Mouse (Mus musculus): ENCODE data around the gene Crls1. TPM values are rescaled to one million over a fixed set of nuclear protein-coding genes. Genes with fewer than 3 reads are reported as not detected.

Crls1 gene
- 26.9 and 31.9 TPM in 2 replicates for polyA plus RNA-seq (2016; fragmentation: Nextera tagmentation; extraction: Ambion mirVana)

DNA sequence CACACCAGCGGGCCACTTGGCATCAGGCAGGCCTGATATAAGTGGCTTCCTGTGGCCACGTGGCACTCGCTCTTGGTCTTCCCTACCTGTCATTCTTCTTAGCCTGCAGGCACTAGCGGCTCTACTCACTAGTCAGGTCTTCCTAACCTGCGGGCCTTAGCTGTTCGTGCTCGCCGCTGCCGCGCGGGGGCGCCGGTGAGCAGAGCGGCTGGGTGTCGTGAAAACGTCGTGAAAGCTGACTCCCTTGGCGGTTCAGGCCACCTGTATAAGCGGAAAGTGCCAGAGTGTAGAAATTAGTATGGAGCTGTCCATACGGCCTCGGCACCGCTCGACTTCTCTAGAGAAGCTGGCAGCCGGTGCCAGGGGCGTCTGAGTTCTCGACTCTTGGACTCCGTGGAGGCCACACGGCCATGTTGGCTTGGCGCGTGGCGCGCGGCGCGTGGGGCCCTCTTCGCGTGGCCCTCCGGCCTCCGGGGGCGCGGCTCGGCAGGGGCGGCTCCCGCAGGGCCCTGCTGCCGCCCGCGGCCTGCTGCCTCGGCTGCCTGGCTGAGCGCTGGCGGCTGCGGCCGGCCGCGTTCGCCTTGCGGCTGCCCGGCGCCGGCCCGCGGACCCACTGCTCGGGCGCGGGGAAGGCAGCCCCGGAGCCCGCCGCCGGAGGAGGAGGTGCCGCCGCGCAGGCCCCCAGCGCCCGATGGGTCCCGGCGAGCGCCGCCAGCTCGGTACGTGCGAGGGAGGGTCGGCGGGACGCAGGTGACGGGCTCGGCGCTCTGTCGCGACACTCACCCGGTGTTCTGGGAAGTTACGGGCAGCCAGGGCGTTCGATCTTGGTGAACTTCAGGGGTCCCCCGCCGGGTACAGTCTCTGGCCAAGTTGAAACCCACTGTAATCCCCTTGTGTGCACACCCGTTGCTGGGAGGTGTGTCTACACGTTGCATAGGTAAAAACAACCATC lies at the start of gene Crls1:
TSS of gene Crls1 (plus strand) at position 260 of the 952 bp plus-strand sequence.
- Histone ChIP-seq H3K27me3 (no peaks in the 10 kb centered on the region), H3K27ac (peak within 1 kb of the TSS; percentile 86), H3K9ac (replicated peaks) (peak within 1 kb of the TSS; percentile 96), H3K4me2 (peak within 1 kb of the TSS; percentile 65), H3K4me3 (replicated peaks) (peak within 1 kb of the TSS; percentile 95), H3K9me3 (no peaks in the 10 kb centered on the region), H3K36me3 (peaks cover 18% of the 10 kb centered on the region), H3K4me1 (replicated peaks) (peaks cover 14% of the 10 kb centered on the region)
- ATAC-seq (ENCODE audit: insufficient number of reproducible peaks, insufficient read depth, low FRiP score, low TSS enrichment, low read depth) = peak; percentile 90
- under 1% methylated on average over 89 of the region's 96 CpGs for WGBS

DNA sequence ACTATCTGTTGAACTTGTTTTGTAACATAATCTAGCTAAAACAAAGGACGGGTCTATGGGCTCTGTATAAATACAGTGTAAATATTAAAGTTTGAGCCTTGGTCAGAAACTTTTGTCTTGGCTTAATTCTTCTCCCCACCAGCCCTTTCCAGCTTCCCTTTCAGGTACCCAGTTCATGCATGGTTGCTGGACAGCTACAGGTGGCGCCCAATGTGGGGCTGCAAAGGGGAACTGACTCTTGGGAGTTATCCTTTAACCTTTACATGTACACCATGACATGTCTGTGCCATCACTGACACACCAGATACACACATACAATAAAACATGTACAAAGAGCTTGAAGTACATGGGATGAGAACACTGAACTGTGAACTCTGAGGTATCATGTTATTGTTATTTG lies 43.5 kb upstream of the Crls1 start:
- H3K4me1 ChIP-seq (replicated peaks) = no peaks in the 10 kb centered on the region
- WGBS = 90% methylated on average over 2 of the region's 2 CpGs
- no peaks in the 10 kb centered on the region for H3K9me3 ChIP-seq
- no peak overlapping the region for H3K27ac ChIP-seq
- ATAC-seq (ENCODE audit: insufficient number of reproducible peaks, insufficient read depth, low FRiP score, low TSS enrichment, low read depth) = no peak
- H3K4me2 ChIP-seq = no peak overlapping the region
- H3K27me3 ChIP-seq = no peaks in the 10 kb centered on the region
- no peak overlapping the region for H3K9ac ChIP-seq (replicated peaks)
- peaks cover 52% of the 10 kb centered on the region for H3K36me3 ChIP-seq
- no peak overlapping the region for H3K4me3 ChIP-seq (replicated peaks)

DNA sequence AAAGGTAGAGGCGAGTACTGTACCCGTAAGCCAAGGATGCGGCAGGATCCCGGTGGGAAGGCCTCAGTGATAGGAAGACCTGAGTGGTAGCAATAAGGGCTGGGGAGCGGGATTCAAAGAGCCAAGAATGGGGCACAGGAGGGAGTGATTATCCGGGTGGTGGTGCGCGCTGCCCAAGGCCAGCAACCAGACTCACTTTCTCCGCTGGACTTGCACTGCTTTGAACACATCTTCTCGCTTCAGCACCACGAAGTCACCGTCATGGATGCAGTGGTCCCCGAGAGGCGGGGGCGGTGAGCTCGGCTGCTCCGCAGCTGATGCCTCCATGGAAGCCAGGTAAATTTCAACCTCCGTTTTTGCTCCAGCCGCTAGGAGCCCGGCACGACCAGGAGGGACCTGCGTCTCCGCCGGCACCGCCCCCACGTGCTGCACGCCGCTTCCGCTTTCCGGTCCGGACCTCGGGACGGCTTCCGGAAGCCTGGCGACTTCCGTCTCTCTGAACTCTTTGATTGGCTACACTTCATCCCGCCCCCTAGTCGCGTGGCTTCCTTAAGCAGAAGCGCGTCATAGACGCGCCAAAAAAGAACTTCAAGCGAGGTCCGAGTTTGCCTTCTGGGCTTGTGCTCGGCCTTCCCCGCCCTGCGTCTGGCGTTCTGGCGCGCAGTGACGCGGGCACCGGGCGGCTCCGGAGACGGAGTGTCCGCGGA lies 30.7 kb upstream of the Crls1 start, which contains the start of the genes Trmt6 and Mcm8:
TSS of gene Trmt6 (minus strand) at position 448 of the 707 bp plus-strand sequence.
TSS of gene Mcm8 (plus strand) at position 534 of the 707 bp plus-strand sequence.
- WGBS = under 1% methylated on average over 59 of the region's 59 CpGs
- ATAC-seq (ENCODE audit: insufficient number of reproducible peaks, insufficient read depth, low FRiP score, low TSS enrichment, low read depth) = peak; percentile 99

DNA sequence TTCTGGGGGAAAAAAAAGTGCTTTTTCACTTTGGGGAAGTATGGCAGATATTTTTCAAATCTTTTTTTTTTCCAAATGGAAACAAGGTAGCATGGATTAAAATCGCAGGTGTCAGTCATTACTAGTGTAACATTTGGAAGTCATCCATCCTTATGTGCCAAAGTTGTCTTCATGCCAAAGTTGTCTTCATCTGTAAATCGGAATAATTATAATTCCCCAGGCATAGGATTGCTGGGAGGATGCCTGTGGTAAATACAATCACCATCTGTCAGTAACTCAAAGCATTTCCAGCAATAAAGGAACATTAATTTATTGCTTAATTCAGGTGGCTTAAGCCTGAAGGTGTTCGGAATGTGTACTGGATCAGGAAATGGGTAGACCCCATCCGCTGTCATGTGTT lies 5.4 kb upstream of the Crls1 start:
- WGBS = 92% methylated on average over 4 of the region's 4 CpGs
- Histone ChIP-seq H3K9ac (replicated peaks) (no peak overlapping the region), H3K4me1 (replicated peaks) (no peaks in the 10 kb centered on the region), H3K27me3 (no peaks in the 10 kb centered on the region), H3K4me2 (no peak overlapping the region), H3K4me3 (replicated peaks) (no peak overlapping the region), H3K27ac (no peak overlapping the region), H3K9me3 (no peaks in the 10 kb centered on the region), H3K36me3 (peaks cover 43% of the 10 kb centered on the region)
- no peak for ATAC-seq (ENCODE audit: insufficient number of reproducible peaks, insufficient read depth, low FRiP score, low TSS enrichment, low read depth)

More for the DNA sequence above, 30.7 kb upstream of the Crls1 start, which contains the start of the genes Trmt6 and Mcm8:
- Histone ChIP-seq H3K4me1 (replicated peaks) (peaks cover 14% of the 10 kb centered on the region), H3K9ac (replicated peaks) (peak within 1 kb of the TSS; percentile 85), H3K4me2 (peak within 1 kb of the TSS; percentile 72), H3K27ac (peak within 1 kb of the TSS; percentile 72), H3K36me3 (peaks cover 28% of the 10 kb centered on the region), H3K27me3 (no peaks in the 10 kb centered on the region), H3K4me3 (replicated peaks) (peak within 1 kb of the TSS; percentile 81), H3K9me3 (no peaks in the 10 kb centered on the region)

- H3K9me3 ChIP-seq = no peaks in the 10 kb centered on the region
- WGBS = 20% methylated on average over 7 of the region's 7 CpGs
- no peak overlapping the region for H3K27ac ChIP-seq
- peaks cover 25% of the 10 kb centered on the region for H3K36me3 ChIP-seq
- H3K4me1 ChIP-seq (replicated peaks) = peaks cover 14% of the 10 kb centered on the region
- no peaks in the 10 kb centered on the region for H3K27me3 ChIP-seq
- ATAC-seq (ENCODE audit: insufficient number of reproducible peaks, insufficient read depth, low FRiP score, low TSS enrichment, low read depth) = no peak; the same call in 1 of the 2 replicates
- H3K4me3 ChIP-seq (replicated peaks) = peak overlapping the region; percentile 95
- H3K9ac ChIP-seq (replicated peaks) = peak overlapping the region; percentile 96
- H3K4me2 ChIP-seq = peak overlapping the region; percentile 65
Observed at GRCm38 (mm10) chr2:132847581-132847980, 1.1 kb downstream of the Crls1 start.

DNA sequence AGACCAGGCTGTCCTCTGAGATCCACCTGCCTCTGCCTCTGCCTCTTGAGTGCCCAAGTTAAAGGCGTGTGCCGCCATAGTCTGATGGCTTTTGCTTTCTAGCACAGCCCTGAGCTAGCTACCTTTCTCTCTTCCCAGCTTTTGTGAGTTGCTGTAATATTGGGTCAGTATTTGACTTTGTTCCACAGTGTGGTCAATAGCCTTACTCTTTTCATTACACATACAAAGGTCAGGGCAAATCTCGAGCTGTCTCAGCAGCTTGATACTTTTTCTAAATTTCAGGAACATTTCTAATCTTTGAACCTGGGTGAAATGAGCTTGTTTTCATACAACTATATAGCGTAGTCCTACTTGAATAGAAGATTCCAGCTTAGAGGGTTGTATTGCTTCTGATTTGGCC lies 1.9 kb downstream of the Crls1 start:
- WGBS = 89% methylated on average over 4 of the region's 4 CpGs
- peak overlapping the region; percentile 65 for H3K4me2 ChIP-seq
- no peaks in the 10 kb centered on the region for H3K9me3 ChIP-seq
- no peak overlapping the region for H3K4me3 ChIP-seq (replicated peaks)
- H3K27me3 ChIP-seq = no peaks in the 10 kb centered on the region
- no peak overlapping the region for H3K9ac ChIP-seq (replicated peaks)
- H3K36me3 ChIP-seq = peaks cover 33% of the 10 kb centered on the region
- ATAC-seq (ENCODE audit: insufficient number of reproducible peaks, insufficient read depth, low FRiP score, low TSS enrichment, low read depth) = no peak
- H3K27ac ChIP-seq = no peak overlapping the region
- peaks cover 14% of the 10 kb centered on the region for H3K4me1 ChIP-seq (replicated peaks)

- no peak for ATAC-seq (ENCODE audit: insufficient number of reproducible peaks, insufficient read depth, low FRiP score, low TSS enrichment, low read depth)
- Histone ChIP-seq H3K36me3 (peaks cover 40% of the 10 kb centered on the region), H3K4me1 (replicated peaks) (peaks cover 14% of the 10 kb centered on the region), H3K9ac (replicated peaks) (no peak overlapping the region), H3K27ac (no peak overlapping the region), H3K9me3 (no peaks in the 10 kb centered on the region), H3K4me2 (no peak overlapping the region), H3K27me3 (no peaks in the 10 kb centered on the region), H3K4me3 (replicated peaks) (no peak overlapping the region)
- WGBS = 87% methylated on average over 6 of the region's 6 CpGs
Observed at GRCm38 (mm10) chr2:132849141-132849540, 2.7 kb downstream of the Crls1 start.

DNA sequence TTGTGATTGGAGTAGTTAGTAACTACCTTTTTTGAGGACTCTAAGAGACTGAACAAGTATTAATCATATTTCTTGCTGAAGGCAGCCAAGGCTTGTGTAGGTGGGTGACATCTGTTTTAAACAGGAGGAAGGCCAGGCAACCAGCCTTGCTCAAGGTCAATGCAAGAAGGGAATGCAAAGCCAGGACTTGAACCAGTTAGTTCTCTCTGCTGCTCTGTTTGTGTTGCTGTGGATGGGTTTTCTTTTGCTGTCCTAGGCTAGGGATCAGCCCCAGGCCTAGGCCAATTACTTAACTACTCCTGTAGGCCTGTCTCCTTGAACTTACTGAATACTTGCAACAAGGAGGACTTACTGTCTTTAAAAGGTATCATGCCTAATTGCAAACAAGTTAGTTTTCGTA lies 6.6 kb downstream of the Crls1 start:
- H3K4me2 ChIP-seq = no peak overlapping the region
- no peak overlapping the region for H3K9ac ChIP-seq (replicated peaks)
- peaks cover 43% of the 10 kb centered on the region for H3K36me3 ChIP-seq
- H3K9me3 ChIP-seq = no peaks in the 10 kb centered on the region
- H3K4me1 ChIP-seq (replicated peaks) = peaks cover 5% of the 10 kb centered on the region
- no peak overlapping the region for H3K4me3 ChIP-seq (replicated peaks)
- ATAC-seq (ENCODE audit: insufficient number of reproducible peaks, insufficient read depth, low FRiP score, low TSS enrichment, low read depth) = no peak
- H3K27ac ChIP-seq = no peak overlapping the region
- 95% methylated on average over 1 of the region's 1 CpGs for WGBS
- no peaks in the 10 kb centered on the region for H3K27me3 ChIP-seq

DNA sequence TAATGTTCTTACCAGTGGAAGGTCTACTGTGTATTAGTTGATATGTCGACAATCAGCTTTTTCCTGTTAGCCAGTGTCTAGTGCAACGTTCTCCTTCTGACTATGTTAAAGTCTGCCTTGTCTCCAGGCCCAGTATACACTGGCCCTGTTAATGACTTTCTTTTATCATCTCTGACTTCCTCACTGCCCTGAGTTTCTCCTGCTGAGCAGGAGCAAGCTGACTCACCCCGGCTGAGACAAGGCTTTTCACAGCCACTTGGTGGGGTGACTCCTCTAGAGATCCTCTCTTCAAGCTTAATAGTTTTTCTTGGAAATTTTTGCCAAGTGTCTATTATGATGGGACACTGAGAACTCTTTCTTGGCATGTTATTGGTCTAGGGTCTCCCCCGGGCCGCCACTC lies 9.9 kb downstream of the Crls1 start:
- Histone ChIP-seq H3K4me1 (replicated peaks) (no peaks in the 10 kb centered on the region), H3K9ac (replicated peaks) (no peak overlapping the region), H3K27me3 (no peaks in the 10 kb centered on the region), H3K27ac (no peak overlapping the region), H3K4me3 (replicated peaks) (no peak overlapping the region), H3K4me2 (no peak overlapping the region), H3K9me3 (no peaks in the 10 kb centered on the region), H3K36me3 (peaks cover 38% of the 10 kb centered on the region)
- 78% methylated on average over 5 of the region's 5 CpGs for WGBS
- ATAC-seq (ENCODE audit: insufficient number of reproducible peaks, insufficient read depth, low FRiP score, low TSS enrichment, low read depth) = no peak

DNA sequence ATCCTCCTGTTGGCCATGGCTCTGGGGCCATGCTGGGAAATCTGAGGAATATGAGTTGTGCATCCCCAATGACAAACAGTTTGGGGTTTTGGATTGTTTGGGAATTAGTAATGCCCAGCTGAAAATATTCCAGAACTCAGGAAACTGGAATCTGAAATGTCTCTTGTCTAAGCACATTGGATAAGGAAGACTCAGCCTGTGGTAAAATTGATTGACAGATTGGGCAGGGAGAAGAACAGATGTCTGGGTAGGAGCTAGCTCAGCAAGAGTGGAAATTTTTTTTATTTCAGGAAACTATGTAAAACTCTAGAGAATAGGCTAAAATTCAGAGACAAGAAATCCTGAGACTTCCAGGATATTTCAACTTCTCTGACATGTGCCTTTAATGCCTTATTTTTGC lies 14.0 kb downstream of the Crls1 start:
- no peak for ATAC-seq (ENCODE audit: insufficient number of reproducible peaks, insufficient read depth, low FRiP score, low TSS enrichment, low read depth)
- no peak overlapping the region for H3K4me3 ChIP-seq (replicated peaks)

GRCm38 (mm10) chr2:132861456-132861855 lies 15.0 kb downstream of the Crls1 start:
- no peaks in the 10 kb centered on the region for H3K4me1 ChIP-seq (replicated peaks)
- WGBS = 93% methylated on average over 2 of the region's 2 CpGs
- H3K27ac ChIP-seq = no peak overlapping the region
- ATAC-seq (ENCODE audit: insufficient number of reproducible peaks, insufficient read depth, low FRiP score, low TSS enrichment, low read depth) = no peak
- H3K27me3 ChIP-seq = no peaks in the 10 kb centered on the region
- H3K36me3 ChIP-seq = peaks cover 38% of the 10 kb centered on the region; the same call in 1 of the 2 replicates
- H3K9me3 ChIP-seq = no peaks in the 10 kb centered on the region
- no peak overlapping the region for H3K9ac ChIP-seq (replicated peaks)
- H3K4me2 ChIP-seq = no peak overlapping the region
- no peak overlapping the region for H3K4me3 ChIP-seq (replicated peaks)

More for the DNA sequence above, 14.0 kb downstream of the Crls1 start:
- H3K27me3 ChIP-seq = no peaks in the 10 kb centered on the region
- H3K9ac ChIP-seq (replicated peaks) = no peak overlapping the region
- no peak overlapping the region for H3K27ac ChIP-seq
- no peaks in the 10 kb centered on the region for H3K4me1 ChIP-seq (replicated peaks)
- H3K36me3 ChIP-seq = peaks cover 31% of the 10 kb centered on the region; the same call in 1 of the 2 replicates
- H3K9me3 ChIP-seq = no peaks in the 10 kb centered on the region
- H3K4me2 ChIP-seq = no peak overlapping the region
